Mouse (Mus musculus): Measurements from ENCODE around the gene Stxbp3. TPM values are rescaled to one million over a fixed set of nuclear protein-coding genes. Genes with fewer than 3 reads are reported as not detected.
"Not testable (repeated sequence)": the region's sequence is repeated elsewhere in the genome, so short reads cannot be mapped to it uniquely, and the experiment has no call there.

The Stxbp3 gene
- polyA plus RNA-seq, 1 experiment from 2014 or later, result 29.2 TPM

GRCm38 (mm10) chr3:108881873-108882272, 41.5 kb upstream of the Stxbp3 start:
- not testable (repeated sequence) for H3K9me3 ChIP-seq (replicated peaks; ENCODE audit: control insufficient read depth, low read length); H3K9ac ChIP-seq (replicated peaks; ENCODE audit: low read length); H3K36me3 ChIP-seq (replicated peaks; ENCODE audit: control insufficient read depth, insufficient read depth, low read depth, low read length); H3K4me2 ChIP-seq (ENCODE audit: low read depth, low read length); H3K4me3 ChIP-seq (ENCODE audit: low read depth, low read length); H3K27ac ChIP-seq (replicated peaks; ENCODE audit: low read depth, low read length); H3K4me1 ChIP-seq (ENCODE audit: control insufficient read depth, insufficient read depth, low read length); DNase-seq (ENCODE audit: low spot score); ATAC-seq (replicated peaks; ENCODE audit: insufficient number of reproducible peaks, low FRiP score, low TSS enrichment, low read depth); H3K27me3 ChIP-seq (ENCODE audit: control insufficient read depth, insufficient read depth, low read length)
- 17% methylated on average over 4 of the region's 4 CpGs for WGBS

GRCm38 (mm10) chr3:108880544-108881507, 40.5 kb upstream of the Stxbp3 start:
- no peak for DNase-seq (ENCODE audit: low spot score)
- Histone ChIP-seq H3K4me3 (ENCODE audit: low read depth, low read length) (no peak overlapping the region), H3K9ac (replicated peaks; ENCODE audit: low read length) (no peak overlapping the region), H3K27me3 (ENCODE audit: control insufficient read depth, insufficient read depth, low read length) (no peaks in the 10 kb centered on the region), H3K4me2 (ENCODE audit: low read depth, low read length) (no peak overlapping the region), H3K4me1 (ENCODE audit: control insufficient read depth, insufficient read depth, low read length) (no peaks in the 10 kb centered on the region), H3K36me3 (replicated peaks; ENCODE audit: control insufficient read depth, insufficient read depth, low read depth, low read length) (no peaks in the 10 kb centered on the region), H3K9me3 (replicated peaks; ENCODE audit: control insufficient read depth, low read length) (no peaks in the 10 kb centered on the region), H3K27ac (replicated peaks; ENCODE audit: low read depth, low read length) (no peak overlapping the region)
- 63% methylated on average over 28 of the region's 28 CpGs for WGBS
- ATAC-seq (replicated peaks; ENCODE audit: insufficient number of reproducible peaks, low FRiP score, low TSS enrichment, low read depth), result no peak

DNA sequence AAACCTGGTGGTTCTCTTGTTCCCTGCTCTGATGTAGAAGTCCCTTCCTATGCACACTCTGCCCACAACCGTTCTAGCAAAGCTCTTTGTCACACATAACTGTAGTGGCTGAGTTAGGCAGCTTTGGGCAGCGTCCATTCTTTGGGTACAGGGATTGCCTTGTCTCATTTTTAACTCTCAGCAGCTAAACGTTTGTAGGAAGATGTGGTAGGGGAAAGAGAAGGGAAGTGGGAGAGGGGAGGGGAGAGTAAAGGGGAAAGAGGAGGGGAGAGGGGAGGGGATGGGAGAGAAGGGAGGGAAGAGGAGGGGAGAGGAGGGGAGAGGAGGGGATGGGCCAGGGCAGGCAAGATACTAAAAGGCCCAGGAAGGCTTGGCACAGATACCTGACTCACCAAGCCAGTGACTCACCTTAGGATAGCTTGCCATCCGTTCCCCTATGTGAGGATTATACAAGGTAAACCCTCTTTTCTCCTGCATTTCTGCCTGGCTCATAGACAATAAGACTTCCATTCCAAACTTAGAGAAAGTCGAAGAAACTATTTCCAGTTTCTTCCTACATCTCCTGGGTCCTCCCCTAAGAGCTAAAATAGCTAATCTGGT, 39.6 kb upstream of the Stxbp3 start:
- Histone ChIP-seq H3K36me3 (replicated peaks; ENCODE audit: control insufficient read depth, insufficient read depth, low read depth, low read length) (no peaks in the 10 kb centered on the region), H3K4me1 (ENCODE audit: control insufficient read depth, insufficient read depth, low read length) (no peaks in the 10 kb centered on the region), H3K9ac (replicated peaks; ENCODE audit: low read length) (no peak overlapping the region), H3K4me2 (ENCODE audit: low read depth, low read length) (no peak overlapping the region), H3K4me3 (ENCODE audit: low read depth, low read length) (no peak overlapping the region), H3K9me3 (replicated peaks; ENCODE audit: control insufficient read depth, low read length) (no peaks in the 10 kb centered on the region), H3K27ac (replicated peaks; ENCODE audit: low read depth, low read length) (no peak overlapping the region), H3K27me3 (ENCODE audit: control insufficient read depth, insufficient read depth, low read length) (no peaks in the 10 kb centered on the region)
- no peak for DNase-seq (ENCODE audit: low spot score)
- ATAC-seq (replicated peaks; ENCODE audit: insufficient number of reproducible peaks, low FRiP score, low TSS enrichment, low read depth), result no peak
- 57% methylated on average over 5 of the region's 5 CpGs for WGBS

DNA sequence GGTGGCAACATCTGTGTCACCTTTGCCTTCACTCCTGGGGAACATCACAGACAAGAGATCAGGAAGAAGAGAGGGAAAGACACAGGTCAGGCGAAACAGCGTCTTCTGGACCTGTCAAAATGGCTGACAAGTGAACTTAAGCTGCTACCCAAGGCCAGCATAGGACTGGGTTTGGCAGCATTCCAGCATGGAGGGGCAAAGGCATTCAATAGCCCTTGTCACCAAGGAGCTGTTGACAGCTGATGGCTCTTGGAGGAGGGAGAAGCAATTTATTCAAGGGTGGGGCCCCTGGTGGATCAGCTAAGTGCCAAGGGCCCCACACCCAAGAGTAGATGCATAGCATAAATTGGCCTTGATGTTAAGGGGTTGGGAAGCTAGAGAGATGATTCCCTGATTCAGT, 38.8 kb upstream of the Stxbp3 start:
- H3K4me3 ChIP-seq (ENCODE audit: low read depth, low read length), result no peak overlapping the region
- no peak overlapping the region for H3K9ac ChIP-seq (replicated peaks; ENCODE audit: low read length)
- WGBS, result 72% methylated on average over 2 of the region's 2 CpGs
- no peaks in the 10 kb centered on the region for H3K9me3 ChIP-seq (replicated peaks; ENCODE audit: control insufficient read depth, low read length)
- no peak overlapping the region for H3K27ac ChIP-seq (replicated peaks; ENCODE audit: low read depth, low read length)
- no peaks in the 10 kb centered on the region for H3K36me3 ChIP-seq (replicated peaks; ENCODE audit: control insufficient read depth, insufficient read depth, low read depth, low read length)
- no peak overlapping the region for H3K4me2 ChIP-seq (ENCODE audit: low read depth, low read length)
- ATAC-seq (replicated peaks; ENCODE audit: insufficient number of reproducible peaks, low FRiP score, low TSS enrichment, low read depth) (no peak), DNase-seq (ENCODE audit: low spot score) (no peak)
- H3K27me3 ChIP-seq (ENCODE audit: control insufficient read depth, insufficient read depth, low read length), result no peaks in the 10 kb centered on the region
- H3K4me1 ChIP-seq (ENCODE audit: control insufficient read depth, insufficient read depth, low read length), result no peaks in the 10 kb centered on the region

GRCm38 (mm10) chr3:108870631-108871030, 30.3 kb upstream of the Stxbp3 start:
- Histone ChIP-seq H3K27me3 (ENCODE audit: control insufficient read depth, insufficient read depth, low read length) (no peaks in the 10 kb centered on the region), H3K4me3 (ENCODE audit: low read depth, low read length) (no peak overlapping the region), H3K9me3 (replicated peaks; ENCODE audit: control insufficient read depth, low read length) (no peaks in the 10 kb centered on the region), H3K27ac (replicated peaks; ENCODE audit: low read depth, low read length) (no peak overlapping the region), H3K4me1 (ENCODE audit: control insufficient read depth, insufficient read depth, low read length) (no peaks in the 10 kb centered on the region), H3K9ac (replicated peaks; ENCODE audit: low read length) (no peak overlapping the region), H3K36me3 (replicated peaks; ENCODE audit: control insufficient read depth, insufficient read depth, low read depth, low read length) (no peaks in the 10 kb centered on the region), H3K4me2 (ENCODE audit: low read depth, low read length) (no peak overlapping the region)
- DNase-seq (ENCODE audit: low spot score) (no peak), ATAC-seq (replicated peaks; ENCODE audit: insufficient number of reproducible peaks, low FRiP score, low TSS enrichment, low read depth) (no peak)
- 75% methylated on average over 6 of the region's 6 CpGs for WGBS

- Histone ChIP-seq H3K4me3 (ENCODE audit: low read depth, low read length) (no peak overlapping the region), H3K9me3 (replicated peaks; ENCODE audit: control insufficient read depth, low read length) (no peaks in the 10 kb centered on the region), H3K27ac (replicated peaks; ENCODE audit: low read depth, low read length) (no peak overlapping the region), H3K4me2 (ENCODE audit: low read depth, low read length) (no peak overlapping the region), H3K4me1 (ENCODE audit: control insufficient read depth, insufficient read depth, low read length) (no peaks in the 10 kb centered on the region), H3K27me3 (ENCODE audit: control insufficient read depth, insufficient read depth, low read length) (no peaks in the 10 kb centered on the region), H3K9ac (replicated peaks; ENCODE audit: low read length) (no peak overlapping the region), H3K36me3 (replicated peaks; ENCODE audit: control insufficient read depth, insufficient read depth, low read depth, low read length) (no peaks in the 10 kb centered on the region)
- ATAC-seq (replicated peaks; ENCODE audit: insufficient number of reproducible peaks, low FRiP score, low TSS enrichment, low read depth) (no peak), DNase-seq (ENCODE audit: low spot score) (no peak)
- WGBS, result 86% methylated on average over 3 of the region's 3 CpGs
These were observed 27.1 kb upstream of the Stxbp3 start for GRCm38 (mm10) chr3:108867449-108867848.

DNA sequence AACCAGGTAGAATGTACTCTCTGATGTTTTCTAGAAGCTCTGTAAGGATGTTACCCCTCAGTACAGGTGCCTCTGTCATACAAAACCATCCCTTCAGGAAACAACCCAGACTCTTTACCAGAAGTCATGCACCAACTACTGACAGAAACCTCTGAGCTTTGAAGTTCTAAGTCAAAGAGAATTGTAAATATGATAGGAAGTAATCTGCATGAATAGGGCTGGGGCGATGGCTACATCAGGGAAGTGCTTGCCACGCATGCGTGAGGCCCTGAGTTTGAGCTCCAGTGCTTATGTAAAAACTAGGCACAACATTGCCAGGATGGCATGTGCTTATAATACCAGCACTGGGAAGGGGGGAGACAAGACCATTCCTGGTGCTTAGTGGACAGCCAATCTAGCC, 25.4 kb upstream of the Stxbp3 start:
- Histone ChIP-seq H3K9me3 (replicated peaks; ENCODE audit: control insufficient read depth, low read length) (no peaks in the 10 kb centered on the region), H3K36me3 (replicated peaks; ENCODE audit: control insufficient read depth, insufficient read depth, low read depth, low read length) (no peaks in the 10 kb centered on the region), H3K9ac (replicated peaks; ENCODE audit: low read length) (no peak overlapping the region), H3K4me2 (ENCODE audit: low read depth, low read length) (no peak overlapping the region), H3K4me3 (ENCODE audit: low read depth, low read length) (no peak overlapping the region), H3K27ac (replicated peaks; ENCODE audit: low read depth, low read length) (no peak overlapping the region), H3K4me1 (ENCODE audit: control insufficient read depth, insufficient read depth, low read length) (no peaks in the 10 kb centered on the region), H3K27me3 (ENCODE audit: control insufficient read depth, insufficient read depth, low read length) (no peaks in the 10 kb centered on the region)
- no peak for ATAC-seq (replicated peaks; ENCODE audit: insufficient number of reproducible peaks, low FRiP score, low TSS enrichment, low read depth)
- 93% methylated on average over 3 of the region's 3 CpGs for WGBS
- DNase-seq (ENCODE audit: low spot score), result no peak

DNA sequence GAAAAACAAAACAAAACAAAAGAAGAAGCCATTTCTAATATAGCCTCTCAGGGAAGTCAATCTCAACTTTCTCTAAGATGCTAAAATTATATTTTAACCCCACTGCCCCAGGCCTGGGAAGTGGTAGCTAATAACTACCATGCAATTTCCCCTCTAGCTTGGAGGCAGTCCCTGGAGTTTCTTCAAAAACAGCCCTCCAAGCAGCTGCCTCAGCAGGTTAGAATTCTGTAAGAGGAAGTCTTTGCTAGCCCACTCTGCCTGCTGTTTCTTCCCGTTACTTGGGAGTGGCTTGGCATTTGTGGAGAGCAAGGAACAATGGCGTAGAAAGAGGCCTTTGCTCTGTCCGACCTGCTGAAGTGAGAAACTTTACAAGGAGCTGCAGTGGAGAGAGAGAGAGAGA, 24.8 kb upstream of the Stxbp3 start:
- Histone ChIP-seq H3K4me3 (ENCODE audit: low read depth, low read length) (no peak overlapping the region), H3K9me3 (replicated peaks; ENCODE audit: control insufficient read depth, low read length) (no peaks in the 10 kb centered on the region), H3K4me1 (ENCODE audit: control insufficient read depth, insufficient read depth, low read length) (no peaks in the 10 kb centered on the region), H3K36me3 (replicated peaks; ENCODE audit: control insufficient read depth, insufficient read depth, low read depth, low read length) (no peaks in the 10 kb centered on the region), H3K9ac (replicated peaks; ENCODE audit: low read length) (no peak overlapping the region), H3K4me2 (ENCODE audit: low read depth, low read length) (no peak overlapping the region), H3K27ac (replicated peaks; ENCODE audit: low read depth, low read length) (no peak overlapping the region), H3K27me3 (ENCODE audit: control insufficient read depth, insufficient read depth, low read length) (no peaks in the 10 kb centered on the region)
- DNase-seq (ENCODE audit: low spot score) (no peak), ATAC-seq (replicated peaks; ENCODE audit: insufficient number of reproducible peaks, low FRiP score, low TSS enrichment, low read depth) (no peak)
- WGBS, result 38% methylated on average over 3 of the region's 3 CpGs
